ENCODE assay signal across 8 mouse cellular contexts in genomic region chr13:52024832-52025481, GRCm38 (mm10).
A peak's percentile ranks its signal among the peaks of the same experiment; 100 is the strongest.
DNase-seq lines count a peak whose midpoint lies in the region; ATAC-seq and TF ChIP-seq lines count a peak whose summit lies in the region.

No protein-coding gene starts in this region.

- no peaks in the 10 kb centered on the region for H3K36me3 ChIP-seq in heart, embryonic 11.5 days (ENCODE audit: control insufficient read depth, insufficient read depth, low read length)
- no peaks in the 10 kb centered on the region for H3K36me3 ChIP-seq in stomach, postnatal 0 days (ENCODE audit: control insufficient read depth, insufficient read depth, low read length)

- no peak overlapping the region for H3K27ac ChIP-seq in heart, embryonic 11.5 days (ENCODE audit: low read depth, low read length)
- peak overlapping the region; percentile 78 for H3K27ac ChIP-seq in stomach, postnatal 0 days (replicated peaks)

- TF ChIP-seq CTCF in stomach, postnatal 0 days (IDR thresholded peaks at IDR 0.05; ENCODE audit: low read depth): no peak

- no peaks in the 10 kb centered on the region for H3K9me3 ChIP-seq in heart, embryonic 11.5 days (replicated peaks; ENCODE audit: control insufficient read depth, low read length)
- H3K9me3 ChIP-seq in stomach, postnatal 0 days (ENCODE audit: control insufficient read depth, low read length): no peaks in the 10 kb centered on the region

- no peak for TF ChIP-seq EP300 in stomach, postnatal 0 days (optimal IDR thresholded peaks at IDR 0.05)

- no peaks in the 10 kb centered on the region for H3K27me3 ChIP-seq in heart, embryonic 11.5 days (ENCODE audit: control insufficient read depth, insufficient read depth, low read length)
- H3K27me3 ChIP-seq in stomach, postnatal 0 days (ENCODE audit: control insufficient read depth, insufficient read depth, low read length): no peaks in the 10 kb centered on the region

- no peak; the same call in 1 of the 2 replicates for ATAC-seq in heart, embryonic 11.5 days (replicated peaks; ENCODE audit: insufficient number of reproducible peaks, low FRiP score, low TSS enrichment)
- ATAC-seq in stomach, postnatal 0 days (ENCODE audit: low FRiP score, low TSS enrichment): peak; percentile 59

- H3K4me3 ChIP-seq in heart, embryonic 11.5 days (ENCODE audit: low read depth, low read length): no peak overlapping the region
- no peak overlapping the region for H3K4me3 ChIP-seq in stomach, postnatal 0 days (ENCODE audit: low read depth, low read length)

- WGBS in heart, embryonic 11.5 days (ENCODE audit: insufficient replicate concordance): 20% methylated on average over 18 of the region's 18 CpGs
- WGBS in stomach, postnatal 0 days: 13% methylated on average over 18 of the region's 18 CpGs

- H3K4me2 ChIP-seq in heart, embryonic 11.5 days: peak overlapping the region; percentile 34
- H3K4me2 ChIP-seq in stomach, postnatal 0 days (replicated peaks; ENCODE audit: low read depth): peak overlapping the region; percentile 14; the same call in 1 of the 2 replicates

- H3K9ac ChIP-seq in heart, embryonic 11.5 days (ENCODE audit: low read depth, low read length): no peak overlapping the region
- no peak overlapping the region for H3K9ac ChIP-seq in stomach, postnatal 0 days (ENCODE audit: low read length)

- DNase-seq in B cell, adult 2 months: peak; percentile 37 to 44
- DNase-seq in adrenal gland, postnatal 36 days: peak; percentile 79 to 85
- DNase-seq in kidney, adult 9 months: peak; percentile 61
- DNase-seq in lung, postnatal 25 days (ENCODE audit: low spot score): peak; percentile 48
- peak; percentile 66 for DNase-seq in stomach, postnatal 0 days (ENCODE audit: low spot score)
- DNase-seq in layer of hippocampus, adult 18-20 months (ENCODE audit: low spot score in 2 of 2): no peak
- DNase-seq in right cerebral cortex, postnatal 25 days: no peak

- H3K4me1 ChIP-seq in heart, embryonic 11.5 days (ENCODE audit: control insufficient read depth, insufficient read depth, low read length): peaks cover 27% of the 10 kb centered on the region
- H3K4me1 ChIP-seq in stomach, postnatal 0 days (replicated peaks; ENCODE audit: control insufficient read depth, insufficient read depth): peaks cover 11% of the 10 kb centered on the region; the same call in 1 of the 2 replicates

Comparison
In these comparisons a context has a peak if more than half of its experiments do, and no peak if none do; other contexts are left out.
1. DNase-seq: peak in B cell, adult 2 months (2 of 2), adrenal gland, postnatal 36 days (2 of 2), kidney, adult 9 months (single experiment), lung, postnatal 25 days (single experiment) and stomach, postnatal 0 days (single experiment); none in layer of hippocampus, adult 18-20 months (0 of 2) and right cerebral cortex, postnatal 25 days (single experiment).